Mouse (Mus musculus) MEL (cell line): Measurements from ENCODE around the gene Rhbdl2. TPM values are rescaled to one million over a fixed set of nuclear protein-coding genes. Genes with fewer than 3 reads are reported as not detected.

ENCODE experiments used
- DNase-seq: peaks from one replicate; pipeline ENCODE4 v3.0.0; 2011; ENCODE audit warnings: low read depth, low spot score
- H3K27ac ChIP-seq: 2 replicates; pipeline ENCODE4 v1.5.1; 2012; ENCODE audit warnings: low read depth, mild to moderate bottlenecking, control low read depth, low read length, moderate library complexity; ENCODE audit not compliant: control insufficient read depth
- H3K27me3 ChIP-seq, 2 experiments: fragments of 150-350 bp in 1 of 2; sonication (generic) in 1 of 2; 2 replicates each; pipeline ENCODE4 v1.6.1; 2012; ENCODE audit warnings: low read length in 2 of 2, mild to moderate bottlenecking in 2 of 2, improper control_type of control experiment in 1 of 2, moderate library complexity in 1 of 2; ENCODE audit not compliant: insufficient read depth in 2 of 2, control insufficient read depth in 1 of 2
- H3K36me3 ChIP-seq, 2 experiments: 2 replicates each; pipeline ENCODE4 v1.6.1; 2012 to 2014; ENCODE audit warnings: low read length in 2 of 2, improper control_type of control experiment in 1 of 2, inconsistent platforms in 1 of 2, mild to moderate bottlenecking in 1 of 2; ENCODE audit not compliant: insufficient read depth in 2 of 2, control insufficient read depth in 1 of 2
- H3K4me1 ChIP-seq, 2 experiments: fragments of 150-350 bp in 1 of 2; sonication (generic) in 1 of 2; 2 replicates each; pipeline ENCODE4 v1.6.1; 2012; ENCODE audit warnings: low read length in 2 of 2, improper control_type of control experiment in 1 of 2, mild to moderate bottlenecking in 1 of 2; ENCODE audit not compliant: insufficient read depth in 2 of 2, control insufficient read depth in 1 of 2
- H3K4me3 ChIP-seq, 2 experiments: fragments of 150-350 bp in 1 of 2; sonication (generic) in 1 of 2; 2 replicates each; pipeline ENCODE4 v1.5.1; 2012; ENCODE audit warnings: low read depth in 2 of 2, low read length in 2 of 2, mild to moderate bottlenecking in 2 of 2, moderate library complexity in 2 of 2, control low read depth in 1 of 2, improper control_type of control experiment in 1 of 2; ENCODE audit not compliant: control insufficient read depth in 1 of 2, insufficient read depth in 1 of 2
- H3K79me2 ChIP-seq: 2 replicates; pipeline ENCODE4 v1.6.1; 2012; ENCODE audit warnings: mild to moderate bottlenecking, low read length, moderate library complexity; ENCODE audit not compliant: control insufficient read depth, poor library complexity, insufficient read depth
- H3K9ac ChIP-seq: 2 replicates; pipeline ENCODE4 v1.6.1; 2012; ENCODE audit warnings: low read depth, mild to moderate bottlenecking, control low read depth, low read length, moderate library complexity; ENCODE audit not compliant: control insufficient read depth, poor library complexity, severe bottlenecking
- H3K9me3 ChIP-seq: fragments of 150-350 bp; sonication (generic); replicated peaks from 2 replicates; pipeline ENCODE4 v1.6.1; 2012; ENCODE audit warnings: mild to moderate bottlenecking, low read length, improper control_type of control experiment, moderate library complexity; ENCODE audit not compliant: insufficient read depth
- BHLHE40 ChIP-seq: IDR thresholded peaks from 2 replicates; pipeline ENCODE4 v1.6.1; 2012; ENCODE audit warnings: low read depth, mild to moderate bottlenecking, inconsistent platforms, low read length, improper control_type of control experiment, borderline replicate concordance
- CHD1 ChIP-seq: IDR thresholded peaks from 2 replicates; pipeline ENCODE4 v1.6.1; 2012; ENCODE audit warnings: low read depth, mild to moderate bottlenecking, inconsistent platforms, low read length, improper control_type of control experiment
- CHD2 ChIP-seq: IDR thresholded peaks from 2 replicates; pipeline ENCODE4 v1.6.1; 2011; ENCODE audit warnings: low read length, improper control_type of control experiment
- CTCF ChIP-seq, 3 experiments: IDR thresholded peaks in 2 of 3; conservative IDR thresholded peaks in 1 of 3; 2 replicates each; pipeline ENCODE4 v1.5.1; 2011 to 2012; ENCODE audit warnings: low read length in 3 of 3, low read depth in 2 of 3, mild to moderate bottlenecking in 2 of 3, improper control_type of control experiment in 1 of 3, inconsistent platforms in 1 of 3, mixed read lengths in 1 of 3, moderate library complexity in 1 of 3; ENCODE audit not compliant: control insufficient read depth in 1 of 3, insufficient read depth in 1 of 3, poor library complexity in 1 of 3, severe bottlenecking in 1 of 3
- ELF1 ChIP-seq: IDR thresholded peaks from 2 replicates; pipeline ENCODE4 v1.6.1; 2014; ENCODE audit warnings: low read depth, mild to moderate bottlenecking, inconsistent platforms, low read length, improper control_type of control experiment, moderate library complexity
- ETS1 ChIP-seq: IDR thresholded peaks from 2 replicates; pipeline ENCODE4 v1.6.1; 2012; ENCODE audit warnings: low read depth, mild to moderate bottlenecking, inconsistent platforms, low read length, improper control_type of control experiment, moderate library complexity
- GABPA ChIP-seq: IDR thresholded peaks from 2 replicates; pipeline ENCODE4 v1.6.1; 2012; ENCODE audit warnings: low read depth, mild to moderate bottlenecking, inconsistent platforms, low read length, improper control_type of control experiment, moderate library complexity
- GATA1 ChIP-seq: IDR thresholded peaks from 2 replicates; pipeline ENCODE4 v1.6.1; 2011; ENCODE audit warnings: low read depth, low read length, improper control_type of control experiment
- HCFC1 ChIP-seq: IDR thresholded peaks from 2 replicates; pipeline ENCODE4 v1.6.1; 2012; ENCODE audit warnings: low read depth, mild to moderate bottlenecking, inconsistent platforms, low read length, improper control_type of control experiment, moderate library complexity
- JUND ChIP-seq: IDR thresholded peaks from 2 replicates; pipeline ENCODE4 v1.6.1; 2011; ENCODE audit warnings: low read depth, mild to moderate bottlenecking, improper control_type of control experiment, low read length
- KAT2A ChIP-seq: conservative IDR thresholded peaks from 2 replicates; pipeline ENCODE4 v1.6.1; 2012; ENCODE audit warnings: low read depth, low read length, improper control_type of control experiment, inconsistent platforms
- MAFK ChIP-seq: IDR thresholded peaks from 2 replicates; pipeline ENCODE4 v1.6.1; 2011; ENCODE audit warnings: low read depth, mild to moderate bottlenecking, low read length, improper control_type of control experiment, borderline replicate concordance
- MAZ ChIP-seq: IDR thresholded peaks from 2 replicates; pipeline ENCODE4 v1.6.1; 2012; ENCODE audit warnings: low read depth, mild to moderate bottlenecking, inconsistent platforms, low read length, improper control_type of control experiment
- MEF2A ChIP-seq: IDR thresholded peaks from 2 replicates; pipeline ENCODE4 v1.6.1; 2014; ENCODE audit warnings: low read depth, mild to moderate bottlenecking, inconsistent platforms, low read length, improper control_type of control experiment; ENCODE audit not compliant: poor library complexity, insufficient replicate concordance, severe bottlenecking; ENCODE audit errors: extremely low read depth
- MXI1 ChIP-seq: IDR thresholded peaks from 2 replicates; pipeline ENCODE4 v1.6.1; 2011; ENCODE audit warnings: mild to moderate bottlenecking, low read depth, low read length, improper control_type of control experiment
- MYB ChIP-seq: IDR thresholded peaks from 2 replicates; pipeline ENCODE4 v1.6.1; 2011; ENCODE audit warnings: mild to moderate bottlenecking, low read depth, low read length, improper control_type of control experiment
- MYC ChIP-seq: IDR thresholded peaks from 2 replicates; pipeline ENCODE4 v1.6.1; 2011; ENCODE audit warnings: low read depth, mild to moderate bottlenecking, low read length, improper control_type of control experiment, moderate library complexity
- NRF1 ChIP-seq: IDR thresholded peaks from 2 replicates; pipeline ENCODE4 v1.6.1; 2014; ENCODE audit warnings: low read depth, mild to moderate bottlenecking, inconsistent platforms, low read length, improper control_type of control experiment, moderate library complexity; ENCODE audit not compliant: poor library complexity, insufficient read depth, severe bottlenecking
- POLR2A ChIP-seq, 2 experiments: IDR thresholded peaks; 2 replicates each; pipeline ENCODE4 v1.6.1; 2011 to 2012; ENCODE audit warnings: low read length in 2 of 2, mild to moderate bottlenecking in 2 of 2, control low read depth in 1 of 2, improper control_type of control experiment in 1 of 2, low read depth in 1 of 2, moderate library complexity in 1 of 2; ENCODE audit not compliant: control insufficient read depth in 1 of 2, insufficient read depth in 1 of 2, poor library complexity in 1 of 2
- POLR2AphosphoS5 ChIP-seq: IDR thresholded peaks from 2 replicates; pipeline ENCODE4 v1.6.1; 2012; ENCODE audit warnings: low read depth, borderline replicate concordance, mild to moderate bottlenecking, inconsistent platforms, low read length, moderate library complexity, mixed read lengths
- RAD21 ChIP-seq: IDR thresholded peaks from 2 replicates; pipeline ENCODE4 v1.6.1; 2011; ENCODE audit warnings: mild to moderate bottlenecking, low read depth, low read length, improper control_type of control experiment
- RCOR1 ChIP-seq: IDR thresholded peaks from 2 replicates; pipeline ENCODE4 v1.6.1; 2012; ENCODE audit warnings: low read depth, mild to moderate bottlenecking, inconsistent platforms, low read length, improper control_type of control experiment
- SIN3A ChIP-seq: IDR thresholded peaks from 2 replicates; pipeline ENCODE4 v1.6.1; 2012; ENCODE audit warnings: low read length, improper control_type of control experiment, inconsistent platforms
- SMC3 ChIP-seq: IDR thresholded peaks from 2 replicates; pipeline ENCODE4 v1.6.1; 2011; ENCODE audit warnings: low read depth, low read length, improper control_type of control experiment
- TAL1 ChIP-seq: IDR thresholded peaks from 2 replicates; pipeline ENCODE4 v1.6.1; 2012; ENCODE audit warnings: mild to moderate bottlenecking, inconsistent platforms, low read length, moderate library complexity, mixed read lengths
- TCF12 ChIP-seq: IDR thresholded peaks from 2 replicates; pipeline ENCODE4 v1.6.1; 2014; ENCODE audit warnings: low read depth, mild to moderate bottlenecking, inconsistent platforms, low read length, improper control_type of control experiment, moderate library complexity
- UBTF ChIP-seq: IDR thresholded peaks from 2 replicates; pipeline ENCODE4 v1.6.1; 2012; ENCODE audit warnings: low read depth, mild to moderate bottlenecking, inconsistent platforms, low read length, improper control_type of control experiment, moderate library complexity, borderline replicate concordance; ENCODE audit not compliant: insufficient read depth
- USF1 ChIP-seq: IDR thresholded peaks from 2 replicates; pipeline ENCODE4 v1.6.1; 2014; ENCODE audit warnings: low read depth, mild to moderate bottlenecking, inconsistent platforms, low read length, improper control_type of control experiment, moderate library complexity
- ZKSCAN1 ChIP-seq: IDR thresholded peaks from 2 replicates; pipeline ENCODE4 v1.6.1; 2012; ENCODE audit warnings: low read depth, mild to moderate bottlenecking, inconsistent platforms, low read length, improper control_type of control experiment, moderate library complexity
- ZMIZ1 ChIP-seq: IDR thresholded peaks from 2 replicates; pipeline ENCODE4 v1.6.1; 2012; ENCODE audit warnings: low read depth, mild to moderate bottlenecking, inconsistent platforms, low read length, improper control_type of control experiment, moderate library complexity
- polyA plus RNA-seq, 2 experiments: library from polyadenylated mRNA; stranded (reverse) in 1 of 2; unstranded in 1 of 2; fragments of >175 nt in 1 of 2; fragments of >200 nt in 1 of 2; gene quantifications; 2 replicates each; pipeline versions ENCODE4 v1.2.1 to v1.2.4; 2012; ENCODE audit warnings: low replicate concordance in 2 of 2, low read depth in 1 of 2; ENCODE audit not compliant: insufficient read length in 2 of 2, insufficient read depth in 1 of 2, missing spikeins in 1 of 2
- total RNA-seq: library from RNA; depleted of rRNA; stranded (reverse); fragments of 300-350 nt; gene quantifications from 2 replicates; pipeline ENCODE4 v1.2.3, GENCODE M21; 2012

Rhbdl2 gene
- total and polyA plus RNA-seq, 3 experiments, result not detected

DNA sequence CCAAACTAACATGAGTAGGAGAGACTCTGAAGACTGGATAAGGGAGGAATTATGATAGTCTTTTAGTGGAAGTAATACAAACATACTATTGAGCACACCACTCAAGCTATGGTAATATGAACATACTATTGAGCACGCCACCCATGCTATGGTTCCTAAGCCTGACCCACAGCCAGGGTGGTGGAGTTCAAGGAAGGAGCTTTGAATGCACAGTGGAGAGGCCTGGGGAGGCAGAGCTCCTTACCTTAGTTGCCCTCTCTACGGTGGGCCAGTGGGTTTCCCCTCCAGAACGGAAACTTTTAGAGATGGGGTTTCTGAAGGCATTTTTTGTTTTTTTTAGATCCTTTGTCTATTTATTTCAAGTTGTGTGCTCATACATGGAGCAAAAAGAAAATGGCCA lies 9.7 kb downstream of the Rhbdl2 start:
- H3K36me3 ChIP-seq, result no peaks in the 10 kb centered on the region
- H3K4me1 ChIP-seq, result no peaks in the 10 kb centered on the region
- H3K4me3 ChIP-seq, result no peak overlapping the region
- H3K27ac ChIP-seq, result no peak overlapping the region
- TF ChIP-seq GATA1 (no peak), MXI1 (no peak), RCOR1 (no peak), SIN3A (no peak), CHD1 (no peak), POLR2AphosphoS5 (no peak), MEF2A (no peak), ZMIZ1 (no peak), CTCF (IDR thresholded peaks at IDR 0.05 in 2 of 3, conservative IDR thresholded peaks at IDR 0.05 in 1 of 3; ENCODE audit: control insufficient read depth in 1 of 3, insufficient read depth in 1 of 3, low read depth in 2 of 3, low read length in 3 of 3, poor library complexity in 1 of 3, severe bottlenecking in 1 of 3) (no peak), TAL1 (no peak), USF1 (no peak), ETS1 (no peak), RAD21 (no peak), POLR2A (IDR thresholded peaks at IDR 0.05; ENCODE audit: control insufficient read depth in 1 of 2, insufficient read depth in 1 of 2, low read depth in 1 of 2, low read length in 2 of 2, poor library complexity in 1 of 2) (no peak), MYC (no peak), ELF1 (no peak), MYB (no peak), TCF12 (no peak), JUND (no peak), BHLHE40 (no peak)
- H3K9ac ChIP-seq, result no peak overlapping the region
- no peaks in the 10 kb centered on the region for H3K79me2 ChIP-seq
- no peaks in the 10 kb centered on the region for H3K27me3 ChIP-seq
- H3K9me3 ChIP-seq, result no peaks in the 10 kb centered on the region
- DNase-seq, result no peak

DNA sequence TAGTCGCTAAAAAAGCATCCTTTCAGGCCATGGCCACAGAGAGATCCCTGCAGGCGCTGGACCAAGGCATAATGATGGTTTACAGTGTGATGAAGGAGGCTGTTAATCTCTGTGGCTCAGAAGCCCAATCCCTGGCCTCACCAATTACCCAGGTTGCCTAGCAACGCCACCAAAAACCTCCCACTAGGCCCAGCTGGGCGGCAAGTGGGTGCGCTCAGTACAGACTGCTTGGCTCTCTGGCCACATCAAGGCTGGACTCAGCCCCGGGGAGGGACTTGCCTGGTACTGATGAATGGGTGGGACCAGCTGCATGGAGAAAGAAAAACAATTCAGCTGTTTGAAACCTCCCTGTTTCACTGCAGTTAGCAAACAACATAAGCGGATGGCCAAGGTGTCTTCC lies 10.2 kb downstream of the Rhbdl2 start:
- H3K4me3 ChIP-seq, result no peak overlapping the region
- no peak for TF ChIP-seq KAT2A
- no peak for TF ChIP-seq CHD2
- no peak for TF ChIP-seq NRF1
- no peak for TF ChIP-seq TAL1
- TF ChIP-seq SMC3, result no peak
- no peak for TF ChIP-seq ZKSCAN1
- TF ChIP-seq ZMIZ1, result no peak
- TF ChIP-seq MXI1, result no peak
- no peak for TF ChIP-seq GABPA
- no peak for TF ChIP-seq MAZ
- no peak for TF ChIP-seq USF1
- TF ChIP-seq UBTF, result no peak
- no peak for TF ChIP-seq BHLHE40
- no peak for TF ChIP-seq SIN3A
- TF ChIP-seq CTCF (IDR thresholded peaks at IDR 0.05 in 2 of 3, conservative IDR thresholded peaks at IDR 0.05 in 1 of 3; ENCODE audit: control insufficient read depth in 1 of 3, insufficient read depth in 1 of 3, low read depth in 2 of 3, low read length in 3 of 3, poor library complexity in 1 of 3, severe bottlenecking in 1 of 3), result no peak
- TF ChIP-seq MAFK, result no peak
- TF ChIP-seq HCFC1, result no peak
- TF ChIP-seq ELF1, result no peak
- TF ChIP-seq, all 39 proteins: peak for 0
- Histone ChIP-seq H3K79me2 (no peaks in the 10 kb centered on the region), H3K9ac (no peak overlapping the region), H3K9me3 (no peaks in the 10 kb centered on the region), H3K27ac (no peak overlapping the region), H3K27me3 (no peaks in the 10 kb centered on the region), H3K4me1 (no peaks in the 10 kb centered on the region), H3K36me3 (no peaks in the 10 kb centered on the region)
- no peak for DNase-seq
